Mouse (Mus musculus): Measurements from ENCODE around the gene Arhgap21.
"Not testable (repeated sequence)": the region's sequence is repeated elsewhere in the genome, so short reads cannot be mapped to it uniquely, and the experiment has no call there.

Arhgap21 gene

DNA sequence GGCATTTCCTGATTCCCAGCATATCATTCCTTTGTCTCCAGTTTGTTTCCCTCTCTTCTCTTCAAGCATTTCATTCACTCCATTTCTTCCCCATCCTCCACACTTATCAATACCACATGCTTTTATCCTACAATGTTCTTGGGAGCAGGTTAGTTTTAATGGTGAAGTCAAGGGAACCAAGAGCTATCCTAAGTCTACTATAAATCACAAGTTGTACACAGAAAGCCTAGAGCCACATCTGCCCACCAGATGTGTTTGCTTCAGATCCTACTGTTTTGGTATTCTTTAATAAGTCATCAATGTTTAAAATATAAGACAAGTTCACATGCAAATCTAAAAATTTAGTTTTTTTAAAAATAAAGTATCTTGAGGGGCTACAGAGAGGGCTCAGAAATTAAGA lies 27.6 kb downstream of the Arhgap21 start:
- DNase-seq (ENCODE audit: low spot score in 2 of 2), result no peak

GRCm38 (mm10) chr2:20939367-20939766 lies 29.3 kb downstream of the Arhgap21 start:
- DNase-seq (ENCODE audit: low spot score in 2 of 2), result no peak

DNA sequence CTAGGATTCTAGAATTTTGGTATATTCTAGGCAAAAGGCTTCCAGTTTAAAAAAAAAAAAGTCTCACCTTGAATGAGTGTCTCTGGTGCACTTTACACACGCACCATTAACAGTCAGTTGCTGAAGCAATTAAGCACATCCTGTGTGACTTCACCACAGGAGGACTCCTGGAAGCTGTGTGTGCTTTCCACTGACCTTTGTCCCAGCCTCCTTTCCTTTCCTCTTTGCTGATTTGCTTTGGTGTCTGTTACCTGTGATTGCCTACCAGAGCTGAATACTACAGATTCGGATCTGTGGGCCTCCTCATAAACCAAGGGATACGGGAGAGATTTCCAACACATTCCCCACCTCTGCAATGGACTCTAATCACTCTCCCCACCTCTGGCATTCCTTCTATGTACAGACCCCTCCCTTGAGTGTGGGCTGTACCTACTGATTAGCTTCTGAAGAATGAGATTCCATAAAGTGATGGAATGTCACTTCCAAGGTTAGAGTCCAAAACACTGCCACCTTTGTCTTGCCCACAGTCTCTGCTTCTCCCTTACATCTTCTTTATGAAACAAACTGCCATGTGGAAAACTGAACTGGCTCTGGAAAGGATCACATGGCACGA lies 32.0 kb downstream of the Arhgap21 start:
- no peak for DNase-seq (ENCODE audit: low spot score in 2 of 2)

GRCm38 (mm10) chr2:20934406-20934805 lies 34.3 kb downstream of the Arhgap21 start:
- DNase-seq (ENCODE audit: low spot score in 2 of 2), result no peak

GRCm38 (mm10) chr2:20932748-20933313 lies 35.9 kb downstream of the Arhgap21 start:
- no peak for DNase-seq (ENCODE audit: low spot score in 2 of 2)

GRCm38 (mm10) chr2:20931761-20932160 lies 36.9 kb downstream of the Arhgap21 start:
- DNase-seq (ENCODE audit: low spot score in 2 of 2), result not testable (repeated sequence)

- DNase-seq (ENCODE audit: low spot score in 2 of 2), result no peak
These were observed 40.2 kb downstream of the Arhgap21 start for GRCm38 (mm10) chr2:20928454-20928853.

DNA sequence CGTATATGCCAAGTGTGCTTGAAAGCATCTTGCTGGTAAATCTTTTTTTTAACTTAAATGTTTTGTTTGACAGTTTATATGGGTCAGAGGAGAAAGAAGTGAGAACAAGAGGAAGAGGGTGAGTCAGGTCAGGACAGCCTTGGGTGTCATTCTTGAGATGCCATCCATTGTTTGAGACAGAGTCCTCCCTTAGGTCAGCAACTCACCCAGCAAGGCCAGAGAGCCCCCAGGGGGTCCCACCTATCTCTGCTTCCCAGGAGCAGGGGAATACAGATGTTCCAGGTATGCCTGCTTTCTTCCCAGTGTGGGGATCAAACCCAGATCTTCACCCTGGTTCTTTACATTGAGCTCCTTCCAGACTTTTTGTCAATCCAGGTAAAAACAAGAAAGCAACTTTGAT lies 43.7 kb downstream of the Arhgap21 start:
- DNase-seq (ENCODE audit: low spot score in 2 of 2), result no peak

DNA sequence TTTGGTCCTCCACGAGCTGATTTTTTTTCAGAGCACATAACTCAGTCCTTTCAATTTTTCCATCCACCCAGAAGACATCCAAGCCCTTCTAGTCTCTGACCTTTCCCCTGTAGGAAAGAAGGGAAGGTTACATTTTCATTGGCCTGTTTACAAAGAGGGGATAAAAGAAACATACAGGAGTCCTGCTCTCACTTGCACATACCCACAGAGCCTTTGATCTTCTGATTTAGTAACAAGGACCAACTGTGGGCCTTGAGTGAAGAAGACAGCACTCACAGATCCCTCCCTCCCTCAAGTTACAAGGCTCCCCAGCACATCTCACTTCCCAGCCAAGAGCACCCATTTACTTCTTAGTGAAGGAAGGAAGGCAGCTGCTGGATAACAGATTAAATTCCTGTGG lies 46.3 kb downstream of the Arhgap21 start:
- DNase-seq (ENCODE audit: low spot score in 2 of 2), result no peak

DNA sequence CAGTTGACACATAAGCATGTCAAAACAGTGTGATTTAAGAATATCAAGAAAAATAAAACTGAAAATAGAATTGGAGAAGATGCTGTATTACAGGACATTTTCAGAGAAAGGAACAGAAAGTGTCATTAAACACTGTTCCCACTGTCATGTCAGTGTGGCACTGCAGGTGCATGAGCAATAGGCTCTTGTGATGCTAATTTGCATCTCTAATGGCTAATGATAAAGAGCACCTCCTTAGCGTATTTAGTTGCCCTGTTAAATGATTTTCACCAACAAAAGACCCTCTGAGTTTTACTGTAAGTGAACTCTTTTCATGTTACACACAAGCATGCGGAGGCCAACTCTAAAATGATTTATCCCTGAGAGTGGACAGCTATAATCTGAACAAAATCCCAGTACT lies 47.1 kb downstream of the Arhgap21 start:
- no peak for DNase-seq (ENCODE audit: low spot score in 2 of 2)

- DNase-seq (ENCODE audit: low spot score in 2 of 2), result no peak
These were observed 47.7 kb downstream of the Arhgap21 start for GRCm38 (mm10) chr2:20921021-20921420.

- DNase-seq (ENCODE audit: low spot score in 2 of 2), result no peak
These were observed 54.0 kb downstream of the Arhgap21 start for GRCm38 (mm10) chr2:20914531-20915320.

- DNase-seq (ENCODE audit: low spot score in 2 of 2), result no peak
These were observed 55.7 kb downstream of the Arhgap21 start for GRCm38 (mm10) chr2:20913019-20913415.

DNA sequence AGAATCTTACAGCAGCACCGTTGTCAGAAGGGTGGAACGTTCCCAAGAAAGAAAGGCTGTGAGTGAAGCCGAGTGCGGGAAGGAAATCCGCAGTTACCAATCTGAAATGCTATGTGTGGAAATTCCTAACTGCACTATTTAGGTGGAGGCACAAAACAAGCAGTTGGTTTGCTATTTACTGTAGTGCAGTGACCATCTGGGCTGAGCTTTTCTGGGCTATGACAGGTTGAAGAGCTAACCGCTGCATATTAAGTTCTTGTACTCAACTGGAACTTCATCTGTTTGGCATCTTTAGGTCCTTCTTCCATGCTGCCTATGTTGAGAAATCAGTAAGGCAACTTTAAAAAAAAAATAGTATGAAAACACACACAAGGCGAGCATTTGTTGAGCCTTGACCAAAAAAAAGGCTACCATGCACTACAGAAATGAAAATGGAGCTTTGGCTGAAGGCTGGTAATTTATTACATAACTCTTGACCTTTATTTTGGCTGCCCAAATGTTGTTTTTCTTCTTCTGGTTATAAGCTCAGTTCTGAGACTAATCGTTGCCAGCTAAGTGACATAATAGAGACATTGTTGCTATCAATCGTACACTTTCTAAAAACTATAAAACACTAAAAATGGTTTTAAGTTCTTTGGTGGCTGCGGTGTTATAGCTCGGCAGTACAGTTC lies 56.2 kb downstream of the Arhgap21 start:
- no peak for DNase-seq (ENCODE audit: low spot score in 2 of 2)

- no peak for DNase-seq (ENCODE audit: low spot score in 2 of 2)
These were observed 58.2 kb downstream of the Arhgap21 start for GRCm38 (mm10) chr2:20910446-20910845.

DNA sequence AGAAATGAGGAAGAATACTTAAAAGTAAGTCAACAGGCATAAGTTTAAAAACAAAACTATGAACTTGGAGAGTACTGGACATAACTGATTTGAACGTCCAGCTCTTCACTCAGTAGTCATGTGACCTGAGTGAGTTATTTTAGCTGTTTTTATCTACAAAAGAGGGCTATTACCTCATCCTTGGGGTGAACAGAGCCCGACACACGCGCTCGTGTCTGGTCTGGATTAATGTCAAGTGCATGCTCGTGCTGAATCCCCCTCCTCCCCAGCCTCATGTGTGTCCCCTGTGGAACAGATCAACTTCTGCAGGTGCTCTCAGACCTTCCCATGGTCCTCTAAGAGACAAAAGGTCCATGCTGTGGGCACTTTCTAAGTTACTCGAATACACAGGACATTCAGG lies 59.3 kb downstream of the Arhgap21 start:
- DNase-seq (ENCODE audit: low spot score in 2 of 2), result no peak

- no peak for DNase-seq (ENCODE audit: low spot score in 2 of 2)
These were observed 61.4 kb downstream of the Arhgap21 start for GRCm38 (mm10) chr2:20907291-20907690.

- DNase-seq (ENCODE audit: low spot score in 2 of 2), result no peak
These were observed 63.3 kb downstream of the Arhgap21 start for GRCm38 (mm10) chr2:20905411-20905810.

DNA sequence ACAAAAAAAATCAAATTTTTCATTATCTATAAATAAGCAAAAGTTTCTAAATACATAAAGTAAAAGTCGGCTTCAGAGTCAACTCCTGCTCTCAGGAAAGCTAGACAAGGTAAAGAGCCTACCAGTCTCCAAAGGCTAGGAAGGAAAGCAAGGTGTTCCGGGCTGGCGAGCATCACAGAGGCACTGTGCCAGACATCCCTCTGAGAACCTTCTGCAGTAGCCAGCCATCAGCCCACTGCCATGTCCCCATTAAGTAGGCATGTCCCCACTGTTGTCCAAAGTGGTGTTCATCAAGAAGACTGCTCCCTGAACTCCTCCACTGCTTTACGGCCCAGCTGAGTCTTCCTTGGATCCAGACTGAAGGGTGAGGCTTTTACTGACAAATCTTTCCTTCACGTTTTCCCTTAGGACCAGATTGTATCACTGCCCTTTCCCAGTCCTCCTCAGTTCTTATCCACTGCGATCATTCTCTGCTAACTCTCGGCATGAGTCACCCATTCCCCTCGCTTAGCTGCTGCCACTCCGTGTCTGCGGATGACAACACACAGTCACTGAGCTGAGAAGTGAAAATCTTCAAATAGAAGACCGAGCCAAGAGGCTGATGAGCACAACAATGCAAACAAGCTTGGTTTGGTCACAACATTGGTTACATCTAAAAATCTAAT lies 65.6 kb downstream of the Arhgap21 start:
- no peak for DNase-seq (ENCODE audit: low spot score in 2 of 2)

DNA sequence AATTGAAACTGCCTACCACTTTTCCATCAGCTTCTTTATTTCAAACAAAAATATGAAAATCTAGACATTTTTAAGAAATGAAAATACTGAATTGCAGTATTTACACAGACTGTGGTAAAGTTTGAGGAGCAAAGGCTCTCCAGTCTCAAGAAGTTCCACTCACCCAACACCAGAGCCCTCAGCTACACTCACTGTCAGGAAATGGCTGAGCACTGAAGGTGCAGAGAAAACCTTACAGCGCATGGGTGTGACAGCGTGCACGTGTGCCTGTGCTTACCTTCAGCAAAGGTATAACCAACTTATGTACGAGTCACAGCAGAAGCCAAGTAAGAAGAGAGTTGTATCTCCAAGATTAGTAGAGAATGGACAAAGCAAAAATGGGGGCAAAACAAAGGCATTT lies 66.8 kb downstream of the Arhgap21 start:
- DNase-seq (ENCODE audit: low spot score in 2 of 2), result no peak

GRCm38 (mm10) chr2:20899301-20899700 lies 69.4 kb downstream of the Arhgap21 start:
- no peak for DNase-seq (ENCODE audit: low spot score in 2 of 2)

GRCm38 (mm10) chr2:20898684-20899083 lies 70.0 kb downstream of the Arhgap21 start:
- DNase-seq (ENCODE audit: low spot score in 2 of 2), result peak; percentile 53 to 56

Data from frontal cortex, postnatal 25 days (tissue).